Mouse (Mus musculus): ENCODE results near the gene Cacna1d.

GRCm38 (mm10) chr14:30068566-30068965, 422.7 kb downstream of the Cacna1d start:
- TF ChIP-seq GATA1 (IDR thresholded peaks at IDR 0.05; ENCODE audit: borderline replicate concordance, low read length), result no peak
- no peak for TF ChIP-seq POLR2AphosphoS5 (IDR thresholded peaks at IDR 0.05; ENCODE audit: insufficient replicate concordance, low read depth, low read length)
- no peak for TF ChIP-seq CTCF (IDR thresholded peaks at IDR 0.05; ENCODE audit: low read depth, low read length)
- TF ChIP-seq TAL1 (conservative IDR thresholded peaks at IDR 0.05; ENCODE audit: low read depth, low read length), result no peak

All from G1E (cell line).